8 mouse cellular contexts compared by ENCODE assay signal in the genomic region with DNA sequence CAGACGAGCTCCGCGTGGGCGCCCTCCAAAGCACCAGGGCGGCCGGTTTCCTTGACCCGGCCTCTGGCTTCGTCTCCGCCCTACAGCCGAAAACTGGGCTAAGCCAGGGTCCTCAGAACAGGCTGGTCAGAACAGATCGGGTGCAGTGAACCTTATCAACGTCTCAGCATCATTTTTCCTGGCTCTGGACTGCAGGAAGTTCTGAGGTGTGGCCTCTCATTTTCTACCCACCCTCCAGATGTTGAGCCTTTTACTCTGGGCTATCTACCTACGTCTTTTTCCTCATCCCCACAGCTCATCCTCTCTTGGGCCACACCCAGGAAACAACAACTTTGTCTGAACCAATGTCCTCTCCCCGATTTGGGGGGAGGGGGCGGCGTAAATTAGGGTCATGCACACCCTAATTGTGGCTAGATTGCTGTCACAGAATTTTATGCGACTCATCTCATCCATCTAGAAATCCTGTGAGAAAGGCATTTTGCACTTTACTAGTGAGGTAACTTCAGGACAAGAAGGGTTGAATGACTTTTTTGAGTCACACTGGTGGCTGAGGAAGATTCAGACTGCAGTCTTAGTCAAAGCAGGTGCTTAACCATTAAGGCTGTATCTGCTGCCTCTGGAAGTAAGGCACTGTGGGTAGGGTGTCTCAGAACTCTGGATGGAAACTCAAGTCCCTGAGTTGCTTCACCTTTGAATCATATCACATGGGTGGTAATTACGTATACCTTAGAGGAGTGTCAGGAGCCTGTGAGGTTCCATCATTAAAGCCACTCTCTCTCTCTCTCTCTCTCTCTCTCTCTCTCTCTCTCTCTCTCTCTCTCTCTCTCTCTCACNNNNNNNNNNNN. TPM values are rescaled to one million over a fixed set of nuclear protein-coding genes. Genes with fewer than 3 reads are reported as not detected.
DNase-seq lines count a peak whose midpoint lies in the region; ATAC-seq and TF ChIP-seq lines count a peak whose summit lies in the region.

A gene (minus strand): TSS at position 25 of the 845 bp plus-strand sequence.

- ATAC-seq in embryonic facial prominence, embryonic 12.5 days (ENCODE audit: insufficient number of reproducible peaks, insufficient read depth, low FRiP score, low TSS enrichment), result peak; percentile 16; the same call in 1 of the 2 replicates
- ATAC-seq in midbrain, postnatal 0 days (ENCODE audit: low FRiP score), result peak; percentile 46

- peak within 1 kb of the TSS; percentile 94 for H3K4me2 ChIP-seq in embryonic facial prominence, embryonic 12.5 days (replicated peaks)
- H3K4me2 ChIP-seq in midbrain, postnatal 0 days (ENCODE audit: low read depth, low read length, poor library complexity, severe bottlenecking), result peak within 1 kb of the TSS; percentile 84

- no peak for TF ChIP-seq CTCF in midbrain, postnatal 0 days (IDR thresholded peaks at IDR 0.05)

- peak within 1 kb of the TSS; percentile 48 for H3K4me3 ChIP-seq in embryonic facial prominence, embryonic 12.5 days
- peak within 1 kb of the TSS; percentile 82 for H3K4me3 ChIP-seq in midbrain, postnatal 0 days (ENCODE audit: low read depth, low read length)

- no peaks in the 10 kb centered on the region for H3K36me3 ChIP-seq in embryonic facial prominence, embryonic 12.5 days
- H3K36me3 ChIP-seq in midbrain, postnatal 0 days (ENCODE audit: insufficient read depth, low read length), result no peaks in the 10 kb centered on the region

- 6% methylated on average over 18 of the region's 18 CpGs for WGBS in embryonic facial prominence, embryonic 12.5 days
- 7% methylated on average over 18 of the region's 18 CpGs for WGBS in midbrain, postnatal 0 days

- H3K27ac ChIP-seq in embryonic facial prominence, embryonic 12.5 days, result no peak within 1 kb of the TSS
- peak within 1 kb of the TSS; percentile 69 for H3K27ac ChIP-seq in midbrain, postnatal 0 days (ENCODE audit: low read depth, low read length)

- no peak for DNase-seq in frontal cortex, adult 2 months (ENCODE audit: extremely low spot score in 1 of 2, low spot score in 1 of 2)
- DNase-seq in frontal cortex, postnatal 10 days (ENCODE audit: low spot score in 2 of 2), result no peak
- DNase-seq in 416B (ENCODE audit: low read depth), result peak; percentile 72
- no peak for DNase-seq in layer of hippocampus, postnatal 25 days (ENCODE audit: extremely low spot score in 1 of 2, low spot score in 1 of 2)
- DNase-seq in midbrain, postnatal 0 days (ENCODE audit: low spot score), result no peak
- DNase-seq in urinary bladder, postnatal 10 days (ENCODE audit: low spot score), result no peak
- no peak for DNase-seq in thymus, postnatal 14 days

- H3K9me3 ChIP-seq in embryonic facial prominence, embryonic 12.5 days, result no peaks in the 10 kb centered on the region
- H3K9me3 ChIP-seq in midbrain, postnatal 0 days (ENCODE audit: low read length), result no peaks in the 10 kb centered on the region

- H3K4me1 ChIP-seq in embryonic facial prominence, embryonic 12.5 days, result no peaks in the 10 kb centered on the region; the same call in 1 of the 2 replicates
- H3K4me1 ChIP-seq in midbrain, postnatal 0 days (ENCODE audit: insufficient read depth, low read length), result peaks cover 4% of the 10 kb centered on the region; the same call in 1 of the 2 replicates

- H3K27me3 ChIP-seq in embryonic facial prominence, embryonic 12.5 days, result peaks cover 62% of the 10 kb centered on the region
- H3K27me3 ChIP-seq in midbrain, postnatal 0 days (ENCODE audit: insufficient read depth, low read length), result peaks cover 13% of the 10 kb centered on the region; the same call in 1 of the 2 replicates

- H3K9ac ChIP-seq in embryonic facial prominence, embryonic 12.5 days, result peak within 1 kb of the TSS; percentile 45
- peak within 1 kb of the TSS; percentile 87 for H3K9ac ChIP-seq in midbrain, postnatal 0 days (replicated peaks; ENCODE audit: low read length, poor library complexity, severe bottlenecking)

RNA-seq across cellular contexts. Expression of the gene that starts here (rescaled TPM):
- 88.1 and 104 TPM in 2 replicates for polyA plus RNA-seq in frontal cortex, adult 2 months (2012; rRNA removed)
- polyA plus RNA-seq in embryonic facial prominence, embryonic 12.5 days (2016; fragmentation: Nextera tagmentation; extraction: Ambion mirVana), result 2.8 and 3.3 TPM in 2 replicates
- total RNA-seq in layer of hippocampus, postnatal 25 days (2021), result 100 to 1,000 TPM; 139 to 163 TPM
- 25.8 and 43.1 TPM in 2 replicates for total RNA-seq in midbrain, postnatal 0 days (2014; rRNA removed)
- 30.6 and 31.2 TPM in 2 replicates for polyA plus RNA-seq in midbrain, postnatal 0 days (2015; fragmentation: Nextera tagmentation; extraction: Ambion mirVana)
